Mouse (Mus musculus) liver, embryonic 14.5 days (tissue): ENCODE data around the gene Pde6h. TPM values are rescaled to one million over a fixed set of nuclear protein-coding genes. Genes with fewer than 3 reads are reported as not detected.

Experiments
- ATAC-seq: fragments of 200-750 bp; cut with Nextera tagmentation; 2 replicates; pipeline ENCODE4 v1.8.0; 2017; ENCODE audit warnings: moderate number of reproducible peaks, mild to moderate bottlenecking, moderate library complexity; ENCODE audit not compliant: insufficient read depth
- DNase-seq, 3 experiments: peaks; one replicate each; pipeline ENCODE4 v3.0.0-alpha.2; 2012 to 2013; ENCODE audit warnings: low read depth in 3 of 3, low spot score in 3 of 3
- H3K27ac ChIP-seq: fragments of 300-500 bp; sonication (generic); 2 replicates; pipeline ENCODE4 v1.5.1; 2014; ENCODE audit warnings: moderate library complexity, mild to moderate bottlenecking, control low read depth, inconsistent platforms
- H3K27me3 ChIP-seq: fragments of 300-500 bp; sonication (generic); 2 replicates; pipeline ENCODE4 v1.6.1; 2014; ENCODE audit warnings: mild to moderate bottlenecking, low read length, moderate library complexity; ENCODE audit not compliant: control insufficient read depth, insufficient read depth
- H3K36me3 ChIP-seq: fragments of 300-500 bp; sonication (generic); replicated peaks from 2 replicates; pipeline ENCODE4 v1.6.1; 2014; ENCODE audit warnings: low read depth; ENCODE audit not compliant: control insufficient read depth, insufficient read depth
- H3K4me1 ChIP-seq, 2 experiments: fragments of 200-500 bp in 1 of 2; fragments of 300-500 bp in 1 of 2; sonication (generic) in 1 of 2; replicated peaks; 2 replicates each; pipeline ENCODE4 v1.6.1; 2012 to 2014; ENCODE audit warnings: antibody characterized with exemption in 1 of 2, inconsistent platforms in 1 of 2, low read length in 1 of 2; ENCODE audit not compliant: control insufficient read depth in 2 of 2, insufficient read depth in 2 of 2
- H3K4me2 ChIP-seq: fragments of 300-500 bp; sonication (generic); 2 replicates; pipeline ENCODE4 v1.6.1; 2014; ENCODE audit warnings: low read depth, mild to moderate bottlenecking, control low read depth, moderate library complexity
- H3K4me3 ChIP-seq, 2 experiments: fragments of 200-500 bp in 1 of 2; fragments of 300-500 bp in 1 of 2; sonication (generic) in 1 of 2; 2 replicates each; pipeline ENCODE4 v1.5.1; 2012 to 2014; ENCODE audit warnings: low read depth in 2 of 2, low read length in 2 of 2, mild to moderate bottlenecking in 2 of 2, control low read depth in 1 of 2, inconsistent platforms in 1 of 2, moderate library complexity in 1 of 2; ENCODE audit not compliant: insufficient read depth in 1 of 2
- H3K9ac ChIP-seq: fragments of 300-500 bp; sonication (generic); replicated peaks from 2 replicates; pipeline ENCODE4 v1.6.1; 2014; ENCODE audit warnings: mild to moderate bottlenecking, control low read depth, moderate library complexity
- H3K9me3 ChIP-seq: fragments of 300-500 bp; sonication (generic); 2 replicates; pipeline ENCODE4 v1.6.1; 2016; ENCODE audit warnings: low read length, mixed read lengths; ENCODE audit not compliant: control insufficient read depth
- CTCF ChIP-seq: IDR thresholded peaks from 2 replicates; pipeline ENCODE4 v1.5.1; 2016; ENCODE audit warnings: antibody characterized with exemption, low read depth, control low read depth
- EP300 ChIP-seq: IDR thresholded peaks from 2 replicates; pipeline ENCODE4 v1.6.1; 2016; ENCODE audit warnings: antibody characterized with exemption, low read depth
- WGBS: fragments of 180-500 bp; shearing (Covaris S2); extraction: QIAGEN DNeasy Blood & Tissue Kit; methylation state at CpG from one replicate; pipeline ENCODE4 v1.1.7; 2014; ENCODE audit not compliant: insufficient replicate concordance; 5-methylcytosine and 5-hydroxymethylcytosine counted together
- polyA plus RNA-seq, 2 experiments: library from polyadenylated mRNA; depleted of rRNA in 1 of 2; stranded (reverse) in 1 of 2; unstranded in 1 of 2; fragments of >200 nt; fragmentation: Nextera tagmentation in 1 of 2; extraction: Ambion mirVana in 1 of 2; gene quantifications; 2 replicates each; pipeline versions ENCODE4 v1.2.1 to v1.2.3; 2012 to 2014

The Pde6h gene
- polyA plus RNA-seq (2012; rRNA removed) (0.01 TPM in 1 of 2 replicates, not detected in the other), polyA plus RNA-seq (2014; fragmentation: Nextera tagmentation; extraction: Ambion mirVana) (not detected in 2 replicates)

DNA sequence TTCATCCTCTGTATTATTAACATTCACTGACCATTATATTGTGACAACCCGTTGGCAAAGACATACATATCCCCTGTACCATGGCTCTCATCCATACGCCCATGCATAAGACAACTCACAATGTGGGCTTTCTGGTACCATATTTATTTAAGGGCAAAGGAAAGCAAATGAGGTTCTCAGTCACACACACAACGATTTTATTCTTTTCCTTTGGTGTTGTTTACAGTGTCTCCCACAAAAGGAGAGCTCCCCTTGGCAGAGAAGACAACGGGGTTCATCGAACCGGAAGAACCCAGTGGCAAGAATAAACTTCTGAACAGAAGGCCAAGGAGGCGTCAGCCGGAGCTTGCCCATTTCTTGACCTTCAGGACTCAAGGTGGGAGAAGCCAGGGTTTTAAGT lies at the start of gene Pde6h:
TSS of gene Pde6h (plus strand) at position 301 of the 400 bp plus-strand sequence.
- Histone ChIP-seq H3K36me3 (no peaks in the 10 kb centered on the region), H3K9me3 (no peaks in the 10 kb centered on the region), H3K4me3 (no peak within 1 kb of the TSS), H3K9ac (no peak within 1 kb of the TSS), H3K27ac (no peak within 1 kb of the TSS), H3K4me2 (no peak within 1 kb of the TSS), H3K27me3 (no peaks in the 10 kb centered on the region), H3K4me1 (no peaks in the 10 kb centered on the region)
- DNase-seq = no peak
- 78% methylated on average over 8 of the region's 8 CpGs for WGBS
- no peak for ATAC-seq
- TF ChIP-seq EP300 (no peak), CTCF (no peak)

DNA sequence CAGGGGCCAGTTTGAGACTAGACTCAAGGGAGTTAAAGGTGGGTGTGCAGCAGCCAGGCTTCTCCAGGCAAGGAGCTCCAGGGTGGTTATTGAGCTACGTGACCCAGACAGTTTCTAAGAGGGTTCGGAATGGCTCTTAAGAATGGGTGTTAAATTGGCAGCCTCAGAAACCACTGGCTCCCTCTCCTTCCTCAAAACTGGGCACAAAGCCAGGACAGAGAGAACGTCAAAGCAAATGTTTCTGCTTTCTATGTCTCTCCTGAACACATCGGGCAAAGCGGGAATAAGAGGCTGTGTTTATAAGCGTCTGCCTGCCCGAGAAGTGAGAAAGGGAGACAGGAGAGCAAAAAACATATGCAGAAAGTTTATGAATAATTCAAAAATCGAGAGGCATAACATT lies 49.0 kb upstream of the Pde6h start:
- no peak overlapping the region for H3K4me2 ChIP-seq
- no peak for TF ChIP-seq EP300
- no peak for TF ChIP-seq CTCF
- no peak for ATAC-seq
- H3K27ac ChIP-seq = no peak overlapping the region
- 51% methylated on average over 8 of the region's 8 CpGs for WGBS
- H3K4me3 ChIP-seq = no peak overlapping the region
- no peak overlapping the region for H3K9ac ChIP-seq
- H3K9me3 ChIP-seq = no peaks in the 10 kb centered on the region
- no peaks in the 10 kb centered on the region for H3K4me1 ChIP-seq
- H3K36me3 ChIP-seq = no peaks in the 10 kb centered on the region
- DNase-seq = no peak
- H3K27me3 ChIP-seq = no peaks in the 10 kb centered on the region

DNA sequence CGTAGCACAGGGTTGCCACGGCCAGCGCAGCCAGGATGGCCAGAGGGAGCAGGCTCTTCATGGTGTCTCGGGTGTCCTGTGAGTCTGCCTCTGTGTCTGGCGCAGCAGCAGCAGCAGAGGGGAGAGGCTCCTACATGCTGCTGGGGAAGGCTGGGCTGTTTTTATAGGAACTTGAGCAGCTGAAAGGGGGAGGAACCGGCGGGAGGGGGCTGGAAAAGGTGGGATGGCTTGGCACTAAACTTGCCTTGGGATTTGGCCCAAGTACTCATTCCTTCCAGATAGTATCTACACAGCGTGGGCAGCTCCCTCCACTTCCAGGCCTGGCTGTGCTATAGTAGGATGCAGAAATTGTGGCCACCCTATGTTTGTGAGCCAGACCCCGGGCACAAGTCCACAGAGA lies 48.0 kb upstream of the Pde6h start, which contains the start of gene Mgp:
TSS of gene Mgp (minus strand) at position 154 of the 400 bp plus-strand sequence.
- H3K27me3 ChIP-seq = no peaks in the 10 kb centered on the region
- DNase-seq (no peak), ATAC-seq (no peak)
- no peaks in the 10 kb centered on the region for H3K36me3 ChIP-seq
- no peak within 1 kb of the TSS for H3K27ac ChIP-seq
- no peaks in the 10 kb centered on the region for H3K4me1 ChIP-seq
- no peaks in the 10 kb centered on the region for H3K9me3 ChIP-seq
- no peak within 1 kb of the TSS for H3K4me3 ChIP-seq
- TF ChIP-seq CTCF (no peak), EP300 (no peak)
- H3K9ac ChIP-seq = no peak within 1 kb of the TSS
- no peak within 1 kb of the TSS for H3K4me2 ChIP-seq
- 67% methylated on average over 9 of the region's 9 CpGs for WGBS

DNA sequence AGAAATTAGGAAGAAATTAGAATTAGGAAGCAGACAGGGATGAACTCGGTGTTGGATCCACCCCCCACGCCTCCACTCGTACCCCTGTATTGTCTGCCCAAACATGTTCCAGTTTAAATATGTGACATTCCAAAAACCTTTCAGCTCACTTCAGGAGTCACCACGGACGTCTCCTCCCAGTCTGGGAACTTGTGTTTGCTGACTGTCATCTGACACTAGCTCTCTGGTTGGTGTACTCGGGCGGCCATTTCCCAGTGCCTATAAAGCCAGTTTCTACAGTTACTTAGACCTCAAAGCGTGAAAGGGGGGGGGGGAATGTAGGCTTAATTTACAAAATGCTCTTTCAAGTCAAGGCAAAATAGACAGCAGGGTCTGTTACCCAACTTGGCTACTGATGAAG lies 42.0 kb upstream of the Pde6h start:
- H3K27ac ChIP-seq = no peak overlapping the region
- TF ChIP-seq CTCF (no peak), EP300 (no peak)
- H3K9ac ChIP-seq = no peak overlapping the region
- WGBS = 56% methylated on average over 8 of the region's 8 CpGs
- H3K27me3 ChIP-seq = no peaks in the 10 kb centered on the region
- no peaks in the 10 kb centered on the region for H3K4me1 ChIP-seq
- ATAC-seq = no peak
- no peaks in the 10 kb centered on the region for H3K36me3 ChIP-seq
- no peak for DNase-seq
- no peaks in the 10 kb centered on the region for H3K9me3 ChIP-seq
- no peak overlapping the region for H3K4me3 ChIP-seq
- no peak overlapping the region for H3K4me2 ChIP-seq

DNA sequence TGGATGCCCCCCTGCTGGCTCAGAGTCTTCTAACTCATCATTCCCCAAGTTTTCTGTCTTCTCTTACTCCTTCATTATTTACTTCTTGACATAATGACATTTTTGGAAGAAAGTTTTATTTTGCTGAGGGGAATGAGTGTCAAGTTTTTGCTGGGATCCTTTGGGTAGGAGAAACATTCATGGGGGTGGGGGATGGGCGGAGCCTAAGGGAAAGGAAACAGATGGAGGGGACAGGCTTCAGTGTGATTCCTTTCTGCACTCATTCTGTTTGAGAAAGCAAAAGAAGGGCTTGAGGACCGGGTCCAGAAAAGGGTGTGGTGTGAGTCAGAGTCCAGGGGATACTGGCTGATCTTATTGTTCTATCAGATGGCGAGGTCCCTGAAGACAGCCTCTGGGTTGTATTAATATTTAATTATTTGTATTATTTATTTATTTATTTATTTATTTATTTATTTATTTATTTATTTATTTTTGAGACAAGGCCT lies 40.2 kb upstream of the Pde6h start:
- H3K27ac ChIP-seq = no peak overlapping the region
- WGBS = 51% methylated on average over 3 of the region's 3 CpGs
- H3K4me2 ChIP-seq = no peak overlapping the region
- no peak for ATAC-seq
- no peak for TF ChIP-seq CTCF
- no peak for TF ChIP-seq EP300
- no peaks in the 10 kb centered on the region; a peak in 1 of 4 replicates for H3K4me1 ChIP-seq
- no peaks in the 10 kb centered on the region for H3K9me3 ChIP-seq
- no peaks in the 10 kb centered on the region for H3K36me3 ChIP-seq
- no peak for DNase-seq
- H3K27me3 ChIP-seq = no peaks in the 10 kb centered on the region
- H3K4me3 ChIP-seq = no peak overlapping the region
- H3K9ac ChIP-seq = no peak overlapping the region
